Mouse (Mus musculus) layer of hippocampus, postnatal 14 days (tissue): Measurements from ENCODE around the gene Rgl1. TPM values are rescaled to one million over a fixed set of nuclear protein-coding genes. Genes with fewer than 3 reads are reported as not detected.

ENCODE experiments used
- DNase-seq, 2 experiments: peaks; one replicate each; pipeline ENCODE4 v3.0.0; 2021 to 2022; ENCODE audit warnings: low spot score in 2 of 2, mixed read lengths in 1 of 2
- total RNA-seq, 2 experiments: library from RNA; stranded (reverse); gene quantifications; 2 replicates each; pipeline ENCODE4 v1.2.3; 2021

Gene Rgl1
- total RNA-seq, 2 experiments from 2014 or later, result 78.7 to 79.5 TPM

- peak in 1 of 2 experiments; percentile 55 for DNase-seq
These were observed 210.1 kb downstream of the Rgl1 start for GRCm38 (mm10) chr1:152555944-152556573.

- DNase-seq, result no peak
These were observed 212.1 kb downstream of the Rgl1 start for GRCm38 (mm10) chr1:152553912-152554547.

GRCm38 (mm10) chr1:152550973-152551372 is 215.2 kb downstream of the Rgl1 start:
- DNase-seq, result no peak

GRCm38 (mm10) chr1:152550544-152550943 is 215.6 kb downstream of the Rgl1 start:
- no peak for DNase-seq

- no peak for DNase-seq
These were observed 217.0 kb downstream of the Rgl1 start for GRCm38 (mm10) chr1:152549061-152549738.

- DNase-seq, result no peak
These were observed 222.5 kb downstream of the Rgl1 start for GRCm38 (mm10) chr1:152543449-152544159.

GRCm38 (mm10) chr1:152542747-152543378 is 223.3 kb downstream of the Rgl1 start:
- DNase-seq, result no peak

- DNase-seq, result no peak
These were observed 225.8 kb downstream of the Rgl1 start for GRCm38 (mm10) chr1:152540304-152540887.

- no peak for DNase-seq
These were observed 227.3 kb downstream of the Rgl1 start for GRCm38 (mm10) chr1:152538817-152539216.

GRCm38 (mm10) chr1:152537186-152537585 is 229.0 kb downstream of the Rgl1 start:
- DNase-seq, result no peak

- no peak for DNase-seq
These were observed 229.6 kb downstream of the Rgl1 start for GRCm38 (mm10) chr1:152536416-152537018.

GRCm38 (mm10) chr1:152534531-152534930 is 231.6 kb downstream of the Rgl1 start:
- no peak for DNase-seq

- DNase-seq, result no peak
These were observed 234.7 kb downstream of the Rgl1 start for GRCm38 (mm10) chr1:152531498-152531897.

- DNase-seq, result no peak
These were observed 237.4 kb downstream of the Rgl1 start for GRCm38 (mm10) chr1:152528778-152529177.

GRCm38 (mm10) chr1:152528214-152528613 is 237.9 kb downstream of the Rgl1 start:
- no peak for DNase-seq

GRCm38 (mm10) chr1:152526154-152526553 is 240.0 kb downstream of the Rgl1 start:
- no peak for DNase-seq

GRCm38 (mm10) chr1:152524987-152525648 is 241.0 kb downstream of the Rgl1 start:
- peak; percentile 69 to 88 for DNase-seq

- DNase-seq, result peak in 1 of 2 experiments; percentile 39
These were observed 241.9 kb downstream of the Rgl1 start for GRCm38 (mm10) chr1:152524098-152524892.

- no peak for DNase-seq
These were observed 242.9 kb downstream of the Rgl1 start for GRCm38 (mm10) chr1:152523292-152523691.
